Mouse (Mus musculus) gastrocnemius, postnatal 10 days (tissue): ENCODE results near the gene Ncf4. TPM values are rescaled to one million over a fixed set of nuclear protein-coding genes. Genes with fewer than 3 reads are reported as not detected.

Experiments used
- DNase-seq: peaks from one replicate; pipeline ENCODE4 v3.0.0; 2021; ENCODE audit warnings: mixed read lengths
- microRNA-seq, 2 experiments: library from miRNA; unstranded; fragments of <30 nt; microRNA quantifications; one replicate each; pipeline ENCODE4 v1.2.0; 2021
- total RNA-seq, 2 experiments: library from RNA; stranded (reverse); gene quantifications; 2 replicates each; pipeline ENCODE4 v1.2.3; 2021

Ncf4 gene
- total RNA-seq, 2 experiments from 2014 or later: 0.96 to 2.1 TPM

DNA sequence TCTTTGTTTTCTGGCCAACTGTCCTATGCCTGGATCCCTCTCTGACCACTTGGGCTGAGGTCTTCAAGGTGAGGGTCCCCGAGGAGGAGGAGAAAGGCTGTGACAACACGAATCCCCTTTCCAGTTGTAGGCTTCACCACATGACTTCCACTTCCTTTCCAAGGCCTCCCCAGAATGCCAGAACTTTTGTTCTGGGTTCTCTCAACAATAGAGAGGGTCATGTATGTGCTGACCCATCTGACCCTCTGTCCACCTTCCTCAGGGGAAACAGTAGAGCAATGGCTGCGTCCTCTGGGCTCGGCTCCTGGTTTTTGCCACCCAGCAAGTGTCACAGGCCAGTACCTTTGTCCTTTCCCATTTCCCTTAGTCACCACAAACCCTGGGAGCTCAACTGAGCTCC lies 66.4 kb downstream of the Ncf4 start:
- no peak for DNase-seq

Small RNAs within 50 kb of the gene (microRNA-seq; reads per million reads assigned to microRNA genes)
- gene Mir7676-1: 0 reads per million in 2 experiments

Other genes with a start within 250 kb of the Ncf4 start
- under 1 TPM in 1 of 2 experiments, not detected in 1; 0.05 TPM for gene Cacng2, start 124.8 kb upstream of the Ncf4 start, total RNA-seq
- 10 to 100 TPM; 50.9 to 53.5 TPM for gene Ift27, start 70.7 kb upstream of the Ncf4 start, total RNA-seq
- over 10,000 TPM; 11,172 to 13,407 TPM for gene Pvalb, start 38.4 kb upstream of the Ncf4 start, total RNA-seq
- 1 to 10 TPM; 2.3 to 2.4 TPM for gene Csf2rb2, start 60.9 kb downstream of the Ncf4 start, total RNA-seq
- 1 to 10 TPM; 4.0 to 4.4 TPM for gene Csf2rb, start 81.0 kb downstream of the Ncf4 start, total RNA-seq
- gene Tex33, start 151.1 kb downstream of the Ncf4 start, total RNA-seq: not detected
- 10 to 100 TPM; 18.0 to 23.3 TPM for gene Tst, start 161.1 kb downstream of the Ncf4 start, total RNA-seq
- 10 to 100 TPM; 34.6 to 40.5 TPM for gene Mpst, start 161.6 kb downstream of the Ncf4 start, total RNA-seq
- 10 to 100 TPM; 48.7 to 62.2 TPM for gene Kctd17, start 183.8 kb downstream of the Ncf4 start, total RNA-seq
- under 1 TPM in 1 of 2 experiments, not detected in 1; 0.38 TPM for gene Tmprss6, start 223.8 kb downstream of the Ncf4 start, total RNA-seq